Mouse (Mus musculus) cerebellum, postnatal 36 days (tissue): ENCODE measurements around the gene 2410004P03Rik.

ENCODE experiments used
- DNase-seq, 2 experiments: peaks; one replicate each; pipeline ENCODE4 v3.0.0; 2021 to 2022; ENCODE audit warnings: mixed read lengths in 2 of 2

Gene 2410004P03Rik

GRCm38 (mm10) chr12:17011100-17011870, at the start of gene 2410004P03Rik:
TSS of gene 2410004P03Rik (minus strand) at chr12:17011727.
- peak; percentile 57 to 68 for DNase-seq

- no peak for DNase-seq
These were observed 49.7 kb upstream of the 2410004P03Rik start for GRCm38 (mm10) chr12:17061183-17061722.

- DNase-seq: no peak
These were observed 47.0 kb upstream of the 2410004P03Rik start for GRCm38 (mm10) chr12:17058490-17058889.

- no peak for DNase-seq
These were observed 45.6 kb upstream of the 2410004P03Rik start for GRCm38 (mm10) chr12:17057110-17057509.

GRCm38 (mm10) chr12:17055766-17056165, 44.2 kb upstream of the 2410004P03Rik start:
- no peak for DNase-seq

GRCm38 (mm10) chr12:17054691-17055090, 43.2 kb upstream of the 2410004P03Rik start:
- no peak for DNase-seq

- no peak for DNase-seq
These were observed 41.1 kb upstream of the 2410004P03Rik start for GRCm38 (mm10) chr12:17052673-17053072.

- no peak for DNase-seq
These were observed 39.5 kb upstream of the 2410004P03Rik start for GRCm38 (mm10) chr12:17051057-17051456.

GRCm38 (mm10) chr12:17049796-17050195, 38.3 kb upstream of the 2410004P03Rik start:
- no peak for DNase-seq

GRCm38 (mm10) chr12:17048979-17049612, 37.6 kb upstream of the 2410004P03Rik start:
- no peak for DNase-seq

GRCm38 (mm10) chr12:17043311-17043710, 31.8 kb upstream of the 2410004P03Rik start:
- DNase-seq: no peak

- no peak for DNase-seq
These were observed 29.0 kb upstream of the 2410004P03Rik start for GRCm38 (mm10) chr12:17040567-17040966.

- no peak for DNase-seq
These were observed 27.9 kb upstream of the 2410004P03Rik start for GRCm38 (mm10) chr12:17039415-17039814.

- no peak for DNase-seq
These were observed 26.7 kb upstream of the 2410004P03Rik start for GRCm38 (mm10) chr12:17038246-17038645.

- DNase-seq: no peak
These were observed 25.6 kb upstream of the 2410004P03Rik start for GRCm38 (mm10) chr12:17037053-17037610.

- no peak for DNase-seq
These were observed 25.0 kb upstream of the 2410004P03Rik start for GRCm38 (mm10) chr12:17036532-17036931.

GRCm38 (mm10) chr12:17035128-17035527, 23.6 kb upstream of the 2410004P03Rik start:
- peak; percentile 19 to 21 for DNase-seq

- DNase-seq: no peak
These were observed 23.1 kb upstream of the 2410004P03Rik start for GRCm38 (mm10) chr12:17034671-17035070.

GRCm38 (mm10) chr12:17033464-17033841, 21.9 kb upstream of the 2410004P03Rik start:
- no peak for DNase-seq

GRCm38 (mm10) chr12:17032694-17033463, 21.4 kb upstream of the 2410004P03Rik start:
- peak; percentile 73 to 80 for DNase-seq

- DNase-seq: no peak
These were observed 13.1 kb upstream of the 2410004P03Rik start for GRCm38 (mm10) chr12:17024554-17025110.

GRCm38 (mm10) chr12:17022145-17022544, 10.6 kb upstream of the 2410004P03Rik start:
- no peak for DNase-seq
